Mouse (Mus musculus) splenic B cell, adult 2 months (primary cell): ENCODE results near the gene Tapbp.
A peak's percentile ranks its signal among the peaks of the same experiment; 100 is the strongest.
"Not testable (repeated sequence)": the region's sequence is repeated elsewhere in the genome, so short reads cannot be mapped to it uniquely, and the experiment has no call there.

Source experiments
- DNase-seq: peaks from one replicate; pipeline ENCODE4 v3.0.0-alpha.2; 2011; ENCODE audit warnings: low read depth, low spot score
- H3K27me3 ChIP-seq: 2 replicates; pipeline ENCODE4 v1.6.1; 2012; ENCODE audit warnings: mild to moderate bottlenecking, low read length, moderate library complexity, mixed read lengths; ENCODE audit not compliant: control insufficient read depth, poor library complexity, insufficient read depth, severe bottlenecking
- H3K36me3 ChIP-seq: 2 replicates; pipeline ENCODE4 v1.6.1; 2012; ENCODE audit warnings: mild to moderate bottlenecking, low read length, moderate library complexity, mixed read lengths; ENCODE audit not compliant: control insufficient read depth, poor library complexity, insufficient read depth, severe bottlenecking

Gene Tapbp

DNA sequence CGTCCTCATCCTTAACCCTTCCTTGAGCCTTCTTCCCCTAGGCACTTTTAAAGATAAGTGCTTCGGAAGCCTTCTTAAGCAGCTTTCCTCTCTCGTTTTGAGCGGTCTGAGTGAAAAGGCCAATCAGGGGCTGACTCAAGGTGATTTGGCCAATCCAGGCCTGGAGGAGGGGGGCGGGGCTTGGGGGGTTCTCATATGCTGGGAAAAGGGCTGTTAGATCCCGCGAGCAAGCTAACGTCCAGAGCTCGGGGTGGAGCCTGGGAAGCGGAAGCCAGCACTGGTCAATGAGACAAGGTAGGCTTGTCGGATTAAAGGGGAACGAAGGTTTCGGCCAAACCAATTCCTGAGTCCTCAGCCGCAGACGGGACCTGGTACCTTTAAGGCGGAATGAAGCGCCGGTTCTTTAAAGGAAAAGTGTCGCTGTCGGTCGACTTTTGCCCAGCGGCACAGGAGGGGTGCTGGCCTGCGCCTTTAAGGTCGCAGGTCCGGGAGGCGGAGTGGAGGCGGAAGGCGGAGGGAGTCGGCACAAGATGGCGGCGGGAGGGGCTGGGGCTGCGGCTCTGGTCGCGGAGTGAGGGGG is at the start of gene Tapbp, which contains the start of gene Zbtb22:
Tapbp (plus strand) TSS at position 229 of the 580 bp plus-strand sequence.
Zbtb22 (plus strand) TSS at position 234 of the 580 bp plus-strand sequence.
- H3K27me3 ChIP-seq, result no peaks in the 10 kb centered on the region
- DNase-seq, result peak; percentile 97
- peaks cover 14% of the 10 kb centered on the region for H3K36me3 ChIP-seq

DNA sequence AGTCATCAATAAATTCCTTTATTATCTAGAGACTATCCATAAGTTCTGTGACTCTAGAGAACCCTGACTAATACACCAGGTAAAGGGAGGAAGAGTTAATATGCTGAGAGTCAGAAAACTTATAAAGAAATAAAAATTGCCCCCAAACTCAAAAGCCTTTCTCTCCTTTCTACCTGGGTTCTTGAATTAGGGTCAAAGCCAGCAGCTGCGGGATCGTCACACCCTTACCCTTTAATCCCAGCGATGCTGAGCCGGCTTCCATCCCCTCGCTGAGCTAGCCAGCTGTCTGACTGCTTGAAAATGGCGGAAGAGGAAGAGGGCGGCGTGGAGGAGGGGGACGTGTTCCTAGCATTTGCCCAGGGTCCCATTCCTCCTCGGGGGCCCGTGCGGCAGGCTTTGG is 42.2 kb upstream of the Tapbp start, which contains the start of gene Gm7029:
Gm7029 (plus strand) TSS at position 301 of the 400 bp plus-strand sequence.
- DNase-seq, H3K27me3 ChIP-seq, H3K36me3 ChIP-seq: not testable (repeated sequence)

DNA sequence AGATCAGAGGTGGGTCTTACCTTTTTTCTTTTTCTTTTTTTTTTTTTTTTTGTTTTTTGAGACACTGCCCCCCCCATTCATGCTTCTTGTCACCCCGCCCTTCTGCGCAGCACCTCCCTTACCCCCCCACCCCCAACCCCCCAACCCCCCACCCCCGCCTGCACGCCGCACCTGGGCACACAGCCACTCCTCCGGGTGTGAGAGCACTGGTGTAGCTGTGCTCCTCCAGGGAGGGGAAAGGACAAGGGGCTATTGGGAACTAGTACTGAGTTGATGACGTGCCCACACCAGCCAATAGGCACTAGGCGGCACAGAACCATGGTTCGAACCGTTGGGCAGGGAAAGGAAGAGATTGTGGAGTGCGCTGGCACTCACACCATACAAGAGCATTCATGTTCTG is 41.3 kb upstream of the Tapbp start:
- DNase-seq, result no peak
- Histone ChIP-seq H3K27me3 (no peaks in the 10 kb centered on the region), H3K36me3 (no peaks in the 10 kb centered on the region)

DNA sequence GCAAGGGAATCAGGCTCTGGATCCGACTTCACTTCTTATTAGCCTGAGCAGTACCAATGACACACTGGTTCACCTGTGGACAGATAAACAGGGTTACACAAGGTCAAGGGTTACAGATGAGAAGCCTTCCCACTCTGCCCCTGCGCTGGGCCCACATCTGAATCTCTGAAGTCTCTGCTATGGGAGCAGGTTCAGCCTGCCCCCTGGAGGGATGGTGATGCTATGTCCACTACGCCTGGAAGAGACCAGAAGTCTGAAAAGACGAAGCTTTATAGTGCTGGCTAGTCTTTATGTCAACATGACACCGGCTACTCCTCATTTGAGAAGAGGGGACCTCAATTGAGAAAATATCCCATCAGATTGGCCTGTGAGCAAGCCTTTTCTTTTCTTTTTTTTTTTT is 39.9 kb upstream of the Tapbp start:
- H3K27me3 ChIP-seq, H3K36me3 ChIP-seq: not testable (repeated sequence)
- peak; percentile 21 for DNase-seq

DNA sequence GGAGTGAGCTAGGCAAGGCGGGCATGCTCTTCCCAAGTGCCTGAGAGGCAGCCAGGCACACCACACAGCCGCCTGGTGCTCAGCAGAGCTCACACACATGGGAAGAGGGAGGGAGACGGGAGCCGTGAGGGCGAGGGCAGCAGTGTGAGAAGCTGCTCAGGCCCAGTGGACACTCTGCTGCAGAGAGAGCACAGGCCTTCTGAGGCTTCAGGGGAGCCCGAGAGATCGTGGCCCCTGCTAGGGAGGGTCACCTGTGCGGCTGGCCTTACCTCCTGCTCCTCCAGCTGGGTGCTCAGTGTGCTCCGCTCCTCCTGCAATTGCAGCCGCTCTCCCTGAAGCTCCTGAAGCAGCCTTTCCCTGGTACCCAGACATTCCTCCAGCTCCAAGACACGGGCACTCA is 31.4 kb upstream of the Tapbp start:
- DNase-seq, H3K36me3 ChIP-seq, H3K27me3 ChIP-seq: not testable (repeated sequence)

DNA sequence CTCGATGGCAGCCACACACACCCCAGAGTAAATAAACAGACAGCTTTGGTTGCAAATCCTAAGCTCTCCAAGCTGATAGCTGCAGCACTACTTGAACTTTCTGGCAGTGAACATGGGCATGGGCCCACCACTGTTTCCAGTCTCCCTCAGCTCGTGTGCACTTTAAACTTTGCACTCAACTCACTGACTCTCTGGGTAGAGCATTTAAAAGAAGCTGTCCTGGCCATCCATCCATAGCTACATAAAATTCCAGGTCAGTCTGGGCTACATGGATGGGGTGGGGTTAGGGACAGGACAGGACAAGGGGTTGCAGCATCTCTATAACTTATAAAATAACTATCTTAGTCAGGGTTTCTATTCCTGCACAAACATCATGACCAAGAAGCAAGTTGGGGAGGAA is 27.9 kb upstream of the Tapbp start:
- not testable (repeated sequence) for H3K27me3 ChIP-seq, DNase-seq, H3K36me3 ChIP-seq

DNA sequence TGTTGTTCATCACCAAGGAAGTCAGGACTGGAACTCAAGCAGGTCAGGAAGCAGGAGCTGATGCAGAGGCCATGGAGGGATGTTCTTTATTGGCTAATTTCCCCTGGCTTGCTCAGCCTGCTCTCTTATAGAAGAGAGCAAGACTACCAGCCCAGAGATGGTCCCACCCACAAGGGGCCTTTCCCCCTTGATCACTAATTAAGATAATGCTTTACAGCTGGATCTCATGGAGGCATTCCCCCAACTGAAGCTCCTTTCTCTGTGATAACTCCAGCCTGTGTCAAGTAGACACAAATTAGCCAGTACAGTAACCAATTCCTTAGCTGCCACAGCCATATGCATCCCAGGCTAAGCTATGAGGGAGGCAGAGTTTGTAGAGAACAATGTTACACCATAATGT is 27.5 kb upstream of the Tapbp start:
- H3K27me3 ChIP-seq, DNase-seq, H3K36me3 ChIP-seq: not testable (repeated sequence)

DNA sequence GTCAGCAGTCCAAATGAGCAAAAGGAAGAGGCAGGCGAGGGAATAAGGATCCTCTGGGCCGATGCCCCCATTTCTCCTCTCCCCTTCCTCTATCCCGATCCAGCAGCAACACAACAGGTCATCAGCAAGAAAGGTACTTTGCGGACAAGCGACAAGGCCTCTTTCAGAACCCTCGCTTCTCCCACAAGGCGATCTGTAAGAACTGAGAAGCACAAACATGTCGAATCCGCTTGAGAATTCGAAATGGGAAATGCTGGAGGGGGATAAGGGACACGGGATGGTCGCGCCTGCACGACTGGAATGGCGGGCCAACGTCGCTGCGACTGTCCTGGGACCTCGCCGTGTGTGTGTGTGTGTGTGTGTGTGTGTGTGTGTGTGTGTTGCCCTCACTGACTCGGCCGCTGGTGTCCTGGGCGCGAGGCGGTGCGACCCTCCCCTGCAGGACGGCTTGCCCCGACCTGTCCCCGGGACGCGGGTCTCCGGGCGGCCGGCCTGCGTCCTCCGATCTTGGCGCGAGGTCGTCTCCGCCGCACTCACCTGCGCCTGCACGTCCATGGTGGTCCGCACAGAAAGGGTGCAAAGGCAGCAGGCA is 25.7 kb upstream of the Tapbp start:
- not testable (repeated sequence) for H3K27me3 ChIP-seq, DNase-seq, H3K36me3 ChIP-seq

DNA sequence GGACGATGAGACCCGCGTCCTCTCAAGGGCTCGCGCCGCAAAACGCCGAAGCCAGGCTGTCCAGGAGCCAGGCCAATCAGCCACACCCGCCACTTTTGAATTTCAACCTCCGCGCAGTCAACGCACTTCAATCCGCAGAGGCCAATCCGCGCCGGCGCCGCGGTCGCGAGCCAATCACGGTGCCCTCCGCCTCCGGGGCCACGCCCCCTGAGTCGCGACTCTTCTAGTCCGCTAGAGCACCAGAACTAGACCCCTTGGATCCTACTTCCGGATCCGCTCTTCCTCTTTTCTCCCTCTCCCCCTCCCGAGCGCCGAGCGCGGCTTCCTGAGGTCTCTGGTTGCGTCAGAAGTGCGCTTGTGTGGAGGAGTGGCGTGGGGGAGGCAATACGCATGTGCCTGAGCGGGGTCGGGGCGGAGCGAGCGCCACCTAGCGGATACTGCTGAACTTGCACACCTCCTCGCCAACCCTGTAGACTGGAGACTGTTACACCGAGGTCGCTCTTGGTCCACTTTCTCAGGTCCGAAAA is 25.1 kb upstream of the Tapbp start, which contains the start of gene Kifc1:
Kifc1 (minus strand) TSS at position 129 of the 527 bp plus-strand sequence.
- H3K36me3 ChIP-seq, result no peaks in the 10 kb centered on the region

DNA sequence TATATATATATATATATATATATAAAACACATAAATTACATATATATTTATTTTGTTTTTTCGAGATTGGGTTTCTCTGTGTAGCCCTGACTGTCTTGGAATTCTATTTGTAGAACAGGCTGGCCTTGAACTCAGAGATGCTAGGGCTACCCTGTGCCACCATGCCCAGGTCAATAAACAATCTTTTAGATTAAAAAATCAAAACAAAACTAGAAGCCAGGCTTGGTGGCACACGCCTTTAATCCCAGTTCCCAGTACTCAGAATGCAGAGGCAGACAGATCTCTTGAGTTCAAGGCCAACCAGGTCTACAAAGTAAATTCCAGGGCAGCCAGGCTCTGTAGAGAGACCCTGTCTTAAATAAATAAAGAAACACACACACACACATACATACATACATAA is 24.3 kb upstream of the Tapbp start:
- DNase-seq, result no peak

More for the DNA sequence above, 25.1 kb upstream of the Tapbp start, which contains the start of gene Kifc1:
- DNase-seq, result peak; percentile 100
- no peaks in the 10 kb centered on the region for H3K27me3 ChIP-seq

DNA sequence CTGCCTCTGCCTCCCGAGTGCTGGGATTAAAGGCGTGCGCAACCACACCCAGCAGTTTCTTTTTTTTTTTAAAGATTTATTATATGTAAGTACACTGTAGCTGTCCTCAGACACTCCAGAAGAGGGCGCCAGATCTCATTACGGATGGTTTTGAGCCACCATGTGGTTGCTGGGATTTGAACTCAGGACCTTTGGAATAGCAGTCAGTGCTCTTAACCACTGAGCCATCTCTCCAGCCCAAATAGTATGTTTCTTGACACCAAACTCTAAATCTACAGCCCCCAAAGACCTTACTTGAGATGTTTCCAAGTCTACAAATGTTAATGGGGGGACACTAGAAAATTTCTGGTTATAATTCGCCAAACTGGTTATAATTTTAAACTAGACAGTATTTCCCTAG is 23.8 kb upstream of the Tapbp start:
- not testable (repeated sequence) for H3K36me3 ChIP-seq, DNase-seq, H3K27me3 ChIP-seq

More for the DNA sequence above, 24.3 kb upstream of the Tapbp start:
- Histone ChIP-seq H3K27me3 (no peaks in the 10 kb centered on the region), H3K36me3 (no peaks in the 10 kb centered on the region)

DNA sequence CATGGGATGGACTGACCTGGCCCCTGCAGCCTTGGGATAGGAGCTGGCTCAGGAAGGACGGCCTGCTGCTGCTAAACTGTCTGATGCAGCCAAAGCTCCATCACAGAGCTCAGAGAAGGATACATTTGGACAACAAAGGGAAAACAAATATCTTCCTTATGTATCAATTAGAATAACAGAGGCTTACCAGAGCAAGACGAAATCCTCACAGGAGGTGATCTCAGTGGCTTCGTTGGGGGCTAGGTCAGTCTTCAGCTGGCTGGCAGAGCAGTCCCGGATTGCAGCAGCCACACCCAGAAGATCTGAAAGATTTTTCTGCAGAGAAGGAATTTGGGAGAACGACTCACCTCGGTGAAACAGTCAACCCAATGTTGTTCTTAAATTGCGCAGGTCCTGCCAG is 23.3 kb upstream of the Tapbp start:
- H3K36me3 ChIP-seq, result no peaks in the 10 kb centered on the region
- no peak for DNase-seq
- no peaks in the 10 kb centered on the region for H3K27me3 ChIP-seq

DNA sequence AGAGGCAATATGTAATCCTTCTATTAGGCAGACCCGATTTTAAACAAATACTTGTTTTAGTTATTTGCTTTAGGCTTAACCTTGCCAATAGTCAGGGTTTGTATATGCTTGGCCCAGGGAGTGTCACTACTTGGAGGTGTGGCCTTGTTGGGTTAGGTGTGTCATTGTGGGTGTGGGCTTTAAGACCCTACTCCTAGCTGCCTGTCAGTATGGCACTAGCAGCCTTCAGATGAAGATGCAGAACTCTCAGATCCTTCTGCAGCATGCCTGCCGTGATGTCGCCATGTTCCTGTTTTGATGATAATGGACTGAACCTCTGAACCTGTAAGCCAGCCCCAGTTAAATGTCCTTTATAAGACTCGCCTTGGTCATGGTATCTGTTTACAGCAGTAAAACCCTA is 22.7 kb upstream of the Tapbp start:
- H3K27me3 ChIP-seq, H3K36me3 ChIP-seq, DNase-seq: not testable (repeated sequence)

DNA sequence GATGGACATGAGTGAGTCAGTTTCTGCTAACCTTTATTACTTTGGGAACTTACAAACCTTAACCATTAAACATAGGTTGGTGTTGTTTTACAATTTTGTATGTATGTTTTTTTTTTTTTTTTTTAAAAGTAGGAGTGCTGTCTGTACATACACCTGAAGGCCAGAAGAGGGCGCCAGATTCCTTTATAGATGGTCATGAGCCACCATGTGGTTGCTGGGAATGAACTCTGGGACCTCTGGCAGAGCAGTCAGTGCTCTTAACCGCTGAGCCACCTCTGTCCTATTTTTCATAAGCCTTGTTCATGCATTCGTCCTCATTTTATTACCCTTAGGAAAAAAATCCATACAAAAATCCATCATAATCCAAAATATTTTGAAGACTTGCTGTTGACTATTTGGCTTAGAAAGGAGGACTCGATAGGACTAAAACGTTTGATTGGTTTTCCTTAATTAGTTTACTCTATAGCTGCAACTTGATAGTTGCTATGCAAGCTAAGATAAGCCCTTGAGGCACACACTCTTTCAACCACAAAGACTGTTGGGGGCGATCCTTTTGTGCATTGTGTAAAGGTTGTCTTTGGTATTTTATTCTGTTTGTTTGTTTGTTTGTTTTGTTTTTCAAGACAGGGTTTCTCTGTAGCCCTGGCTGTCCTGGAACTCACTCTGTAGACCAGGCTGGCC is 18.4 kb upstream of the Tapbp start:
- DNase-seq, result peak; percentile 90
- no peaks in the 10 kb centered on the region for H3K36me3 ChIP-seq
- H3K27me3 ChIP-seq, result no peaks in the 10 kb centered on the region

DNA sequence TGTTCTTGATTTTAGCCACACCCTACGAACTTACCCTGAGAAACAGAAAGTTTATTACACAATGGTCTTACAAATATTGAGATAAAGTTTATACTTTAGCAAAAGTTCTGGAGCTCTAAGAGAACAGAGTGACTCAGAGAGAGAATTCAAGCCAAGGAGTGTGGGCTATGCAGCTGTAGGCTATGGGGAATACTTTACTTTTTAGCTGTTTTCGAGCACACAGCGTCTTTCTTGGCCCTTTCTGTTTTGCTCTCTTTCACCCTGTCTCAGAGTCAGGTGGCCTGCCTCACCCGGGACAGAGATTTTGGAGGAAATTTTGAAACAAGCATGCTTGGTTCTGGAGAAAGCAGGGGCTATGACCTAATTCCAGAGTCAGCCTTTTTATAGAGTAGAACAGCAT is 17.5 kb upstream of the Tapbp start:
- DNase-seq, H3K27me3 ChIP-seq, H3K36me3 ChIP-seq: not testable (repeated sequence)
